Mouse (Mus musculus): ENCODE results near the gene Cst13. TPM values are rescaled to one million over a fixed set of nuclear protein-coding genes. Genes with fewer than 3 reads are reported as not detected.

The Cst13 gene
- polyA plus RNA-seq, 1 experiment: not detected

GRCm38 (mm10) chr2:148877016-148877770 lies 57.3 kb downstream of the Cst13 start:
- TF ChIP-seq CTCF (IDR thresholded peaks at IDR 0.05; ENCODE audit: borderline replicate concordance, insufficient read depth, low read depth, low read length) (no peak), POLR2A (IDR thresholded peaks at IDR 0.05; ENCODE audit: borderline replicate concordance, insufficient read depth, low read length) (no peak)
- no peak for DNase-seq
- Histone ChIP-seq H3K27ac (ENCODE audit: insufficient read depth, low read length) (no peak overlapping the region), H3K4me3 (replicated peaks; ENCODE audit: insufficient read depth, low read depth, low read length) (no peak overlapping the region), H3K27me3 (ENCODE audit: control insufficient read depth, insufficient read depth, low read length) (no peaks in the 10 kb centered on the region), H3K4me1 (ENCODE audit: control insufficient read depth, insufficient read depth, low read length) (no peaks in the 10 kb centered on the region)
- WGBS: 31% methylated on average over 3 of the region's 3 CpGs

GRCm38 (mm10) chr2:148878641-148879130 lies 58.8 kb downstream of the Cst13 start:
- H3K4me1 ChIP-seq (ENCODE audit: control insufficient read depth, insufficient read depth, low read length): no peaks in the 10 kb centered on the region
- H3K27me3 ChIP-seq (ENCODE audit: control insufficient read depth, insufficient read depth, low read length): no peaks in the 10 kb centered on the region
- 14% methylated on average over 2 of the region's 2 CpGs for WGBS
- H3K27ac ChIP-seq (ENCODE audit: insufficient read depth, low read length): no peak overlapping the region; the same call in 1 of the 2 replicates
- DNase-seq: no peak
- H3K4me3 ChIP-seq (replicated peaks; ENCODE audit: insufficient read depth, low read depth, low read length): no peak overlapping the region
- TF ChIP-seq POLR2A (IDR thresholded peaks at IDR 0.05; ENCODE audit: borderline replicate concordance, insufficient read depth, low read length): no peak
- no peak for TF ChIP-seq CTCF (IDR thresholded peaks at IDR 0.05; ENCODE audit: borderline replicate concordance, insufficient read depth, low read depth, low read length)

- Histone ChIP-seq H3K4me3 (replicated peaks; ENCODE audit: insufficient read depth, low read depth, low read length) (no peak overlapping the region), H3K27ac (ENCODE audit: insufficient read depth, low read length) (no peak overlapping the region; the same call in 1 of the 2 replicates), H3K27me3 (ENCODE audit: control insufficient read depth, insufficient read depth, low read length) (no peaks in the 10 kb centered on the region), H3K4me1 (ENCODE audit: control insufficient read depth, insufficient read depth, low read length) (no peaks in the 10 kb centered on the region)
- DNase-seq: no peak
- WGBS: 58% methylated on average over 1 of the region's 1 CpGs
- TF ChIP-seq POLR2A (IDR thresholded peaks at IDR 0.05; ENCODE audit: borderline replicate concordance, insufficient read depth, low read length): no peak
- TF ChIP-seq CTCF (IDR thresholded peaks at IDR 0.05; ENCODE audit: borderline replicate concordance, insufficient read depth, low read depth, low read length): no peak
Measured at GRCm38 (mm10) chr2:148879199-148879598, 59.3 kb downstream of the Cst13 start.

Other genes with a start within 250 kb of the Cst13 start
- 26.8 and 27.8 TPM in 2 replicates for gene Nxt1, start 147.5 kb upstream of the Cst13 start, polyA plus RNA-seq (2012; rRNA removed)
- gene Gzf1, start 139.1 kb upstream of the Cst13 start, polyA plus RNA-seq (2012; rRNA removed): 17.8 and 18.7 TPM in 2 replicates
- 189 and 192 TPM in 2 replicates for gene Napb, start 87.6 kb upstream of the Cst13 start, polyA plus RNA-seq (2012; rRNA removed)
- gene Cstl1, start 69.7 kb upstream of the Cst13 start, polyA plus RNA-seq (2012; rRNA removed): 0.27 TPM in 1 of 2 replicates, not detected in the other
- not detected in 2 replicates for gene Cst11, start 48.6 kb upstream of the Cst13 start, polyA plus RNA-seq (2012; rRNA removed)
- not detected in 2 replicates for gene 8030411F24Rik, start 38.1 kb upstream of the Cst13 start, polyA plus RNA-seq (2012; rRNA removed)
- not detected in 2 replicates for gene Cst12, start 30.7 kb upstream of the Cst13 start, polyA plus RNA-seq (2012; rRNA removed)
- not detected in 2 replicates for gene Cst8, start 21.3 kb upstream of the Cst13 start, polyA plus RNA-seq (2012; rRNA removed)
- not detected in 2 replicates for gene Cst9, start 15.1 kb downstream of the Cst13 start, polyA plus RNA-seq (2012; rRNA removed)
- gene 9230104L09Rik, start 45.0 kb downstream of the Cst13 start, polyA plus RNA-seq (2012; rRNA removed): not detected in 2 replicates
- 1,975 and 2,220 TPM in 2 replicates for gene Cst3, start 55.6 kb downstream of the Cst13 start, polyA plus RNA-seq (2012; rRNA removed)
- not detected in 2 replicates for gene Gm1330, start 183.2 kb downstream of the Cst13 start, polyA plus RNA-seq (2012; rRNA removed)
- not detected in 2 replicates for gene Gm10750, start 197.2 kb downstream of the Cst13 start, polyA plus RNA-seq (2012; rRNA removed)

Data from cerebellum, adult 2 months (tissue).